Comparison of ENCODE assay signal across 26 mouse cellular contexts in genomic region chr14:11679741-11680140, GRCm38 (mm10).
"Had no signal": no experiment of that assay in that cellular context is flagged by ENCODE, and none has a peak within 500 bp of the region (broad histone marks: within the 10 kb centered on the region; RNA-seq: fewer than 3 reads in every experiment).

No protein-coding gene starts in this region.

- H3K27ac ChIP-seq: embryonic facial prominence, embryonic 10.5 days; embryonic facial prominence, embryonic 12.5 days; embryonic facial prominence, embryonic 13.5 days; embryonic facial prominence, embryonic 15.5 days; forebrain, embryonic 10.5 days; forebrain, embryonic 12.5 days; forebrain, embryonic 13.5 days; gastrocnemius, adult 2 months; heart, adult 2 months; heart, embryonic 10.5 days had no signal

- H3K27me3 ChIP-seq: embryonic facial prominence, embryonic 12.5 days; embryonic facial prominence, embryonic 13.5 days; embryonic facial prominence, embryonic 15.5 days; forebrain, embryonic 12.5 days; forebrain, embryonic 13.5 days; heart, embryonic 12.5 days had no signal

- ATAC-seq: forebrain, embryonic 13.5 days; forebrain, embryonic 14.5 days; forebrain, embryonic 16.5 days had no signal

- H3K4me3 ChIP-seq: embryonic facial prominence, embryonic 10.5 days; embryonic facial prominence, embryonic 12.5 days; embryonic facial prominence, embryonic 13.5 days; embryonic facial prominence, embryonic 15.5 days; erythroblast, embryonic 14.5 days; forebrain, embryonic 10.5 days; forebrain, embryonic 12.5 days; forebrain, embryonic 13.5 days; gastrocnemius, adult 2 months; heart, adult 2 months; heart, embryonic 10.5 days; heart, embryonic 12.5 days had no signal

- H3K9ac ChIP-seq: embryonic facial prominence, embryonic 12.5 days; embryonic facial prominence, embryonic 13.5 days; embryonic facial prominence, embryonic 15.5 days; forebrain, embryonic 12.5 days; forebrain, embryonic 13.5 days; heart, embryonic 12.5 days had no signal

- H3K36me3 ChIP-seq: embryonic facial prominence, embryonic 10.5 days; embryonic facial prominence, embryonic 12.5 days; embryonic facial prominence, embryonic 13.5 days; embryonic facial prominence, embryonic 15.5 days; forebrain, embryonic 10.5 days; forebrain, embryonic 12.5 days; heart, embryonic 10.5 days; heart, embryonic 12.5 days had no signal

- H3K4me2 ChIP-seq: embryonic facial prominence, embryonic 12.5 days; embryonic facial prominence, embryonic 13.5 days; embryonic facial prominence, embryonic 15.5 days; forebrain, embryonic 12.5 days; forebrain, embryonic 13.5 days; heart, embryonic 11.5 days; heart, embryonic 12.5 days had no signal

- H3K9me3 ChIP-seq: embryonic facial prominence, embryonic 10.5 days; embryonic facial prominence, embryonic 12.5 days; embryonic facial prominence, embryonic 13.5 days; embryonic facial prominence, embryonic 15.5 days; forebrain, embryonic 10.5 days; forebrain, embryonic 12.5 days; forebrain, embryonic 13.5 days; heart, embryonic 10.5 days; heart, embryonic 12.5 days had no signal

- DNase-seq: cerebellum, adult 9-11 months; cerebellum, postnatal 10 days; cerebellum, postnatal 14 days; cerebellum, postnatal 25 days; cerebellum, postnatal 36 days; embryo, embryonic 11 days; gastrocnemius, adult 2 months; gastrocnemius, postnatal 10 days; gastrocnemius, postnatal 14 days; gastrocnemius, postnatal 25 days; gastrocnemius, postnatal 36 days; heart, adult 18-20 months; heart, adult 2 months had no signal
